In genomic region chr8:13503936-13504606, GRCm38 (mm10) we compare ENCODE assay signal across 14 mouse cellular contexts. TPM values are rescaled to one million over a fixed set of nuclear protein-coding genes. Genes with fewer than 3 reads are reported as not detected.
DNase-seq lines count a peak whose midpoint lies in the region; ATAC-seq and TF ChIP-seq lines count a peak whose summit lies in the region.
"Had no signal": no experiment of that assay in that cellular context is flagged by ENCODE, and none has a peak within 500 bp of the region (broad histone marks: within the 10 kb centered on the region; RNA-seq: fewer than 3 reads in every experiment).

No protein-coding gene starts in this region.

- no peaks in the 10 kb centered on the region for H3K27me3 ChIP-seq in midbrain, embryonic 15.5 days (replicated peaks)
- H3K27me3 ChIP-seq: neural tube, embryonic 12.5 days had no signal

- WGBS in midbrain, embryonic 15.5 days = 86% methylated on average over 8 of the region's 8 CpGs

- H3K36me3 ChIP-seq in midbrain, embryonic 15.5 days (replicated peaks) = no peaks in the 10 kb centered on the region
- H3K36me3 ChIP-seq: forebrain, embryonic 12.5 days; heart, embryonic 10.5 days; neural tube, embryonic 12.5 days had no signal

- no peak overlapping the region for H3K9ac ChIP-seq in midbrain, embryonic 15.5 days
- H3K9ac ChIP-seq: forebrain, embryonic 12.5 days; neural tube, embryonic 12.5 days had no signal

- H3K4me2 ChIP-seq in midbrain, embryonic 15.5 days = no peak overlapping the region
- H3K4me2 ChIP-seq: forebrain, embryonic 12.5 days; liver, embryonic 11.5 days; neural tube, embryonic 12.5 days had no signal

- H3K27ac ChIP-seq in layer of hippocampus, adult 2 months = no peak overlapping the region
- no peak overlapping the region for H3K27ac ChIP-seq in midbrain, embryonic 15.5 days
- H3K27ac ChIP-seq: forebrain, embryonic 12.5 days; heart, embryonic 10.5 days; neural tube, embryonic 12.5 days had no signal

- peak; percentile 16 for TF ChIP-seq CTCF in layer of hippocampus, adult 2 months (conservative IDR thresholded peaks at IDR 0.05)

- no peaks in the 10 kb centered on the region for H3K9me3 ChIP-seq in midbrain, embryonic 15.5 days
- H3K9me3 ChIP-seq: forebrain, embryonic 12.5 days; heart, embryonic 10.5 days; megakaryocyte, embryonic 14.5 days; neural tube, embryonic 12.5 days had no signal

- DNase-seq in layer of hippocampus, adult 2 months (ENCODE audit: low spot score in 2 of 2) = no peak
- DNase-seq in layer of hippocampus, adult 18-20 months (ENCODE audit: low spot score in 2 of 2) = no peak
- DNase-seq in Muller cell, postnatal 12 days (ENCODE audit: inconsistent ontology term) = peak; percentile 87
- DNase-seq in adrenal gland, postnatal 14 days = peak; percentile 71
- DNase-seq: thymus, adult 2 months had no signal

- no peaks in the 10 kb centered on the region for H3K4me1 ChIP-seq in midbrain, embryonic 15.5 days
- H3K4me1 ChIP-seq: forebrain, embryonic 12.5 days; heart, embryonic 10.5 days; neural tube, embryonic 12.5 days had no signal

- 0 out of 2 replicates have a peak, but pooled peaks have one; percentile 9 for ATAC-seq in megakaryocyte-erythroid progenitor cell, adult 5-6 weeks (replicated peaks; ENCODE audit: low FRiP score, low TSS enrichment, poor library complexity, severe bottlenecking)
- no peak for ATAC-seq in midbrain, embryonic 15.5 days (replicated peaks)
- ATAC-seq in monocyte, adult 5-6 weeks (replicated peaks; ENCODE audit: insufficient number of reproducible peaks, low FRiP score, low TSS enrichment, poor library complexity, severe bottlenecking) = no peak

- no peak overlapping the region for H3K4me3 ChIP-seq in layer of hippocampus, adult 2 months
- H3K4me3 ChIP-seq in midbrain, embryonic 15.5 days = no peak overlapping the region
- H3K4me3 ChIP-seq: forebrain, embryonic 12.5 days; heart, embryonic 10.5 days; megakaryocyte, embryonic 14.5 days; neural tube, embryonic 12.5 days had no signal

RNA-seq across cellular contexts. Expression of gene Gas6, which starts 9.8 kb away (rescaled TPM):
- total RNA-seq in layer of hippocampus, adult 2 months (2021) = 10 to 100 TPM; 81.2 to 85.1 TPM
- total RNA-seq in layer of hippocampus, adult 18-20 months (2021) = 10 to 100 TPM; 84.0 to 95.1 TPM
- total RNA-seq in adrenal gland, postnatal 14 days (2021) = 76.0 and 81.6 TPM in 2 replicates
- total RNA-seq in megakaryocyte-erythroid progenitor cell, adult 5-6 weeks (2014; fragmentation: Nextera tagmentation) = not detected in 2 replicates
- total RNA-seq in megakaryocyte-erythroid progenitor cell, adult 5-6 weeks (2017) = 1.3 TPM in 1 of 2 replicates, not detected in the other
- 36.8 and 42.7 TPM in 2 replicates for polyA plus RNA-seq in midbrain, embryonic 15.5 days (2015; fragmentation: Nextera tagmentation; extraction: Ambion mirVana)
- total RNA-seq in monocyte, adult 5-6 weeks (2017) = 0.29 TPM in 1 of 3 replicates, not detected in the others

RNA-seq across cellular contexts. Expression of gene 1700029H14Rik, which starts 58.2 kb away (rescaled TPM):
- not detected for total RNA-seq in layer of hippocampus, adult 2 months (2021)
- not detected for total RNA-seq in layer of hippocampus, adult 18-20 months (2021)
- not detected in 2 replicates for total RNA-seq in adrenal gland, postnatal 14 days (2021)
- not detected in 2 replicates for total RNA-seq in megakaryocyte-erythroid progenitor cell, adult 5-6 weeks (2014; fragmentation: Nextera tagmentation)
- not detected in 2 replicates for total RNA-seq in megakaryocyte-erythroid progenitor cell, adult 5-6 weeks (2017)
- not detected in 2 replicates for polyA plus RNA-seq in midbrain, embryonic 15.5 days (2015; fragmentation: Nextera tagmentation; extraction: Ambion mirVana)
- 1.9 to 6.2 TPM (median 3.1 TPM) in 3 replicates for total RNA-seq in monocyte, adult 5-6 weeks (2017)
- total RNA-seq: layer of hippocampus, postnatal 25 days had no signal
- polyA plus RNA-seq: forebrain, embryonic 12.5 days; heart, embryonic 10.5 days; liver, embryonic 11.5 days; neural tube, embryonic 12.5 days had no signal

Comparison
In these comparisons a context has a peak if more than half of its experiments do, and no peak if none do; other contexts are left out.
1. DNase-seq: peak in Muller cell, postnatal 12 days (single experiment) and adrenal gland, postnatal 14 days (single experiment); none in layer of hippocampus, adult 2 months (0 of 2) and layer of hippocampus, adult 18-20 months (0 of 2).
2. RNA of gene Gas6, which starts 9.8 kb away (total RNA-seq): 84.0 to 95.1 TPM in layer of hippocampus, adult 18-20 months, 81.2 to 85.1 TPM in layer of hippocampus, adult 2 months and 76.0 to 81.6 TPM in adrenal gland, postnatal 14 days; 1.3 TPM in megakaryocyte-erythroid progenitor cell, adult 5-6 weeks and 0.29 TPM in monocyte, adult 5-6 weeks; every median in the first group is over 10 times any median in the second.